Mouse (Mus musculus) embryo, embryonic 10.5 days (tissue): ENCODE measurements around the gene Frmd4a.
A peak's percentile ranks its signal among the peaks of the same experiment; 100 is the strongest.
"Not testable (repeated sequence)": the region's sequence is repeated elsewhere in the genome, so short reads cannot be mapped to it uniquely, and the experiment has no call there.

Experiments used
- DNase-seq: peaks from one replicate; pipeline ENCODE4 v3.0.0-alpha.2; 2015; ENCODE audit warnings: low spot score

The Frmd4a gene

DNA sequence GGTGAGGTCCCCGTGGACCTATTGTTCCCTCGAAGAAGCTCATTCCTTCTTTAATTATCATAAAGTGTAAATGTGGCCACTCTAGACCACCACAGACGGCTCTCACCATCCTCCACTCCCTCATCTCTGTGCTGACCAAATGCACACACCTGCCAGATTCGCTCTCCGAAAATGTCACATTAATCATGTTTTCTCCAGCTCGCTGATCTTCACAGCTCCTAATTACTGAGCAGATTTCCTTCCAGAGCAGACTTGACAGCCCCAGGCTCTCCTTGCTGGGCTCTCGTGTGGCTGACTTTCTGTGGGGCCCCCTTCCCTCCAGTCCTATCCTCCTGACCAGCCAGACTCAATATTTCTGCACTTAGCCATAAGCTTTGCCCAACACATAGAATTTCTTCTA lies 191.7 kb downstream of the Frmd4a start:
- DNase-seq = no peak

DNA sequence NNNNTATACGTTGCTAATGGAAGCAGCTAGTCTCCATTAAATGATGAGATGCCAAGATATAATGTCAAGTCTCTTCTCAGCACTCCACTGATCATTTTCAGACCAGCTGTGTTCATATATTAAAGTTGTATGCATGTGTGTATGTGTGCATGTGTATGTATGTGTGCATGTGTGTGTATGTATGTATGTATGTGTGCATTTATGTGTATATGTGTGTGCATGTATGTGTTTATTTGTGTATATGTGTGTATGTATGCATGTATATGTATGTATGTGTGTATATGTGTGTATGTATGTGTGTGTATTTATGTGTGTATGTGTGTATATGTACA lies 204.9 kb downstream of the Frmd4a start:
- no peak for DNase-seq

DNA sequence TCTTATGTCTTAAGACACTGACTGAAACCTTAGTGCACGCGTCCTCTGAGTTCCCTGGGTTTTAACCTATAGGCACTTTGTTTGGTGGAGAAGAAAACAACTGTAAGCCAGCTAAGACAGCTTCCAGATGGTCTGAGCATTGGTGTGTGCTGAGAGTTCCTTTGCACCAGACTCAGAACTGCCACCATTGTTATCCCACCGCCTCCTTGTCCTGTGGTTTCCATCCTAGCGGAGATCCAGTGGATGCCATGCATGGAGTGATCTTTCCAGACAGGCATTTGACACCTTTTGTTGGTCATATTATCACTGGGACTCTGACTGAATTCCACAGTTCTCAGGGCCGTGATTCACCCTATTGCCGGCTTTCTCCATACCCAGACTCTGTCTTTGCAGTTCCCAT lies 205.8 kb downstream of the Frmd4a start:
- DNase-seq = no peak

DNA sequence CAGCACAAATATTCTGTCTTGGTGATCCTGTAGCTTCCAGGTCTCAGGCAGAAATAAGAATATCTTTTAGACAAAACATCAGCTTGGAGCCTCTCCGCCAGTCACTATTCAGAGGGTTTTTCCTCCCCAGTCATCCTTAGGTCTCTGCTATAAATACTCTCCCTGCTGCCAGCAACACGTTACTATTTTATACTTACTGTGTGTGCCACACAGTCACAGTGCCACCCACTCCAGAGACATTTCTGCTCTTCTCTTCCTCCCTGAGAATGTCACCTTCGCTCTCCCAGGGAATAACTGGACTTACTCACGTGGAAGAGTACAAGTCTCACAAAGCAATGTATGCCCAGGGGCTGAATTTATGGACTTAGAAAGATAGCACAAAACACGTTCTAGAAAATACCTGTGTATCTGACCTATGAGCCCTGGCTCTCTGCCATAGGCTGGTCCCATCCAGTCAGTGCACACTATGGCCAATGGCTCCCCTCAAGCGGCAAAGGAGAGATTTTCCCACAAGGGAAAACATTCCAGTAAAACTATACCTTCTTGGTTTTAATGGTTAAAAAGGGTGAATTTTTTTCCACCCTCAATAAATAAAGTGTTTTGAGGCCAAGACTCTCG lies 209.5 kb downstream of the Frmd4a start:
- no peak for DNase-seq

GRCm38 (mm10) chr2:4227563-4227962 lies 210.0 kb downstream of the Frmd4a start:
- DNase-seq = no peak

DNA sequence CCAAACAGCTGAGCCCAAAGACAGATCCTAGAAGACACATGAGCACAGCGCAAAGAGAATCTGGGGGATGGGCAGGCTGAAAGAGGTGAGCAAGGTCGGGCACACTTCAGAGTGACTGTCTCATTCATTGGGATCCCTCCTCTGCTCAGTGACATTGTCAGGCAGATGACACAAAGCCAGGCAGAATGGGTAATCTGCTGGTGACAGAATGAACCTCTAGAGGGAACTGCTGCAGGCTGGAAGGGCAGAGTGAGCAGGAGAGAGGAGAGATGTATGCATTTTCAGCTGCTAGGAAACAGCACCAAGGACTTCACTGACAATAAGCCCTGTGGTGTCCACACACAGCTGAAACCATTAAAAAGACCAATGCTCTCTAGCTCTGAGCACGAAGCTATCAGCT lies 211.0 kb downstream of the Frmd4a start:
- peak; percentile 44 for DNase-seq

- no peak for DNase-seq
Observed at GRCm38 (mm10) chr2:4232335-4232734, 214.8 kb downstream of the Frmd4a start.

- peak; percentile 49 for DNase-seq
Observed at GRCm38 (mm10) chr2:4232761-4233322, 215.3 kb downstream of the Frmd4a start.

- no peak for DNase-seq
Observed at GRCm38 (mm10) chr2:4237686-4238085, 220.2 kb downstream of the Frmd4a start.

DNA sequence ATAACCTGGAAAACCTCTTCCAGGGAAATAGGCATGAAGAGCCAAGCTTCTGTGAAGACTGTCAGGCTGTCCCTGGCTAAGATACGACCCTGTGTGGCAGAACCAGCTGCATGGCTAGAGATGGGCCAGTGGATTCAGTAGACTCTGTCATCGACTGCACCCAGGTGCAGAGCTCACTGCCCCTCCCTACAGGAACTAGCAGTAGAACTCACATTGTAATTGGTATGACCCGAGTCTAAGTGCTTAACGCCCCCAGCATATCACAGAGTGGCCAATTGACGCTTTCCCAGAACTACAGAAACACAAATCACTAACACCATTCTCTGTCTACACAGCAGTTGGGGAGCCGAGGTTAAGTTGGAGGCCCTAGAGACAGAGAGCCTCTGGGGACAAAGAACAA lies 232.2 kb downstream of the Frmd4a start:
- no peak for DNase-seq

DNA sequence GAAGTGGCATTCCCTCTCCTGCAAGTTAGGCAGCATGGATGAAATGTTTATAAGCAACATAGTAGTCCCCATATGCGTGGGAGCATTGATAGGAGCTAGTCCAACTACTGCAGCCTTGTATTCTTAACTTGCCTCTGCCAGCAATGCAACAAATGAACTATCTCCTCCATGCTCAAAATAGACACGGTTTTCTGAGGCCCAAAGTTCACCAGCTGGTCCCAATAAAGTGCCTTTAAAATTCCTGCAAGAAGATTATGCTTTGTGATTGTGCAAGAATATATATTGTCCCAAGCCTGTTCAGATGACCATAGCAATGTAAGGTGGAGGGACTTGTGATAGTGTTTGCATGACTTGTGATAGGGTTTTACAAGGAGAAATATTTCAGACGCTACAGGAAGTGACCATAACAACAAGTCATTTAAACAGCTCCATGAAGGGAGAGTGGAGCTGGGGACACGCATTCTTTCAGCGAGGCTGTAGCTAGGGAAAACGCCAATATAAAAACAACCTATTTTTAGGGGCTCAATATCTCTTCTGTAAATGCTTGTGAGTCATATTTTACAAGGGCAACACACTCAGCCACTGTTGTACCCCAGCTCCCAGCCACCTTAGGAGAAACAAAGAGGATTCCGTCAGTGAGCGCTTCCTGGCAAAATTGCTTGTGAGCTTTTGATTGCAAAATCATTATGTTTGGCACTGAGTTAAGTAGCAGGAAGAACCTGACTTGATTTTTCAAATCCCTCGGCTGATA lies 235.2 kb downstream of the Frmd4a start:
- no peak for DNase-seq

- DNase-seq = peak; percentile 81
Observed at GRCm38 (mm10) chr2:4253348-4253747, 235.8 kb downstream of the Frmd4a start.

DNA sequence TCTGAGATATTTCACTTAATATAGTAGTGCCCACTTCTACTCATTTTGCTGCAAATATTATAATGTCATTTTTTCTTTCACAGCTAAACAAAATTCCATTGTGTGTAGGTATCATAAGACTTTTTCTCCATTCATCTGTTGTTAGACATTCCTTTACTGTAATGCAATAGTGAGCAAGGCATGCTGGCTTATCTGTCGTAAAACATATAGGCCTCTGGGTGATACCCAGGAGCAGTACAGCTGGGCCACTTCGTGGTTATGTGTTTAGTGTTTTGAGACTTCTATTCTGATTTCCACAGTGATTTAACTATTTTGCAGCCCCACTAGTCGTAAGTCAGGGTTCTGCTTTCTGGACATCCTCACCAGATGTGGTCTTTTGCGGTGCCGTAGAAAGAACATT lies 236.6 kb downstream of the Frmd4a start:
- DNase-seq = no peak

DNA sequence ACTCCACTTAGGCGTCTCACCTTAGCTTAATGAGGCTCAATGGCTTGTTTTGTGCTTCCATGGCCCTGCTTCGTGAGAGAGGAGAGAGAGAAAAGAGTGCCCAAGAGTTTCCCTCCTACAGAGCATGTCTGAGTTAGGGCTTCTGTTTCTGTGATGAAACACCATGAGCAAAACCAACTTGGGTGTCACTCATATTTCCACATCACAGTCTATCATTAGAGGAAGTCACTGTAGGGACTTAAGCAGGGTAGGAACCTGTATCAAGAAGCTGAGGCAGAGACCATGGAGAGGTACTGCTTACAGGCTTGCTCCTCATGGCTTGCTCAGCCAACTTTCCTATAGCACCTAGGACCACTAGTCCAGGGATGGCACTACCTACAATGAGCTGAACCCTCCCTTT lies 238.7 kb downstream of the Frmd4a start:
- no peak for DNase-seq

GRCm38 (mm10) chr2:4257604-4258003 lies 240.1 kb downstream of the Frmd4a start:
- no peak for DNase-seq

DNA sequence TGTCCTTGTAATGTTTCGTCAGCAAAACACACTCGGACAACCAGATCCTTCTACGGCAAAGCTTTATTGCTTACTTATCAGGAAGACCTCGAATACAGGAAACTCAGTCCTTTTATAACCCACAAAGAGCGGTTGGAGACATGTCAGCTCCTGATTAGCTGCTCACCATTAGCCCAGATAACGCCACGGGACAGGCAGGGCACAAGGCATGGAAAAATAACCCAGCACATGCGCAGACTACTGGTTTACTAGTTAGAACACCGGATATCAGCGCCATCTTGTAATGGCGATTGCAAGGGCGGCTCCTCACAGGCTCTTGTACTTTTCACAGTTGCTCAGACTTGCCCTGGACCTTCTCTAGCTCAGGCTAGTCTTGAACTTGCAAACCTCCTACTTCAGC lies 241.3 kb downstream of the Frmd4a start:
- not testable (repeated sequence) for DNase-seq

- peak; percentile 73 for DNase-seq
Observed at GRCm38 (mm10) chr2:4260324-4261058, 243.0 kb downstream of the Frmd4a start.

GRCm38 (mm10) chr2:4262667-4263066 lies 245.2 kb downstream of the Frmd4a start:
- no peak for DNase-seq

GRCm38 (mm10) chr2:4267377-4267776 lies 249.9 kb downstream of the Frmd4a start:
- no peak for DNase-seq

DNA sequence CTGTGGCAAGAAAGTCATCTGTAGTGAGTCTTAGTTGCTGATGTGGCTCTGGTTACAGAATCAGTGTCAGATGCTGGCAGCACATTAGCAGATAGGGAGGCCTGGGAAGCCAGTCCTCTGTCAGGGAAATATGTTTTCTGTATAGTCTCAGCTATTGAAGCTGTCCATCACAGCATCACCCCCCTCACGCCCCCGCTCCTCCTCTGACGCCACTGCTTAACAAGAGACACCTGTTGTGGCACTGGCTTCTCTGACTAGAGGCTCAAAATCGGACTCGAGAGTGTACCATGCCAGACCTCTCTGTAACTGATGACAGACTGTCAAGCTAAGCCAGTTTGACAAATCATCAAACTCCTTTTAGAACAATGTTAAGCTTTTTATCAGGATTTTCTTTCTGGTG lies 265.3 kb downstream of the Frmd4a start:
- DNase-seq = peak; percentile 76

GRCm38 (mm10) chr2:4285693-4286291 lies 268.3 kb downstream of the Frmd4a start:
- DNase-seq = no peak

GRCm38 (mm10) chr2:4286390-4286901 lies 268.9 kb downstream of the Frmd4a start:
- no peak for DNase-seq
